Mouse (Mus musculus) right cerebral cortex, postnatal 14 days (tissue): Measurements from ENCODE around the gene Astn2.

Source experiments
- DNase-seq: peaks from one replicate; pipeline ENCODE4 v3.0.0; 2022

Gene Astn2

GRCm38 (mm10) chr4:65383070-65383469, 1021.3 kb downstream of the Astn2 start:
- no peak for DNase-seq

- DNase-seq, result no peak
These were observed 1025.0 kb downstream of the Astn2 start for GRCm38 (mm10) chr4:65379461-65379860.

- DNase-seq, result no peak
These were observed 1027.8 kb downstream of the Astn2 start for GRCm38 (mm10) chr4:65376571-65376970.

- no peak for DNase-seq
These were observed 1030.6 kb downstream of the Astn2 start for GRCm38 (mm10) chr4:65373841-65374240.

GRCm38 (mm10) chr4:65372731-65373130, 1031.7 kb downstream of the Astn2 start:
- DNase-seq, result no peak

GRCm38 (mm10) chr4:65367135-65367534, 1037.3 kb downstream of the Astn2 start:
- DNase-seq, result no peak

GRCm38 (mm10) chr4:65354580-65354979, 1049.8 kb downstream of the Astn2 start:
- no peak for DNase-seq

- no peak for DNase-seq
These were observed 1053.9 kb downstream of the Astn2 start for GRCm38 (mm10) chr4:65350521-65350920.

GRCm38 (mm10) chr4:65341766-65342165, 1062.6 kb downstream of the Astn2 start:
- no peak for DNase-seq

GRCm38 (mm10) chr4:65333718-65334117, 1070.7 kb downstream of the Astn2 start:
- DNase-seq, result no peak
